Mouse (Mus musculus) testis, adult 2 months (tissue): ENCODE measurements at regions not wholly inside any gene's neighbourhood (a gene's known extent, or its start where the extent isn't known, plus 50 kb on each side); places are given as distances from the start of the nearest gene placed in this dataset.
"Not testable (repeated sequence)": the region's sequence is repeated elsewhere in the genome, so short reads cannot be mapped to it uniquely, and the experiment has no call there.

ENCODE experiments used
- CTCF ChIP-seq: fragments of 200-500 bp; IDR thresholded peaks from 2 replicates; pipeline ENCODE4 v1.5.1; 2012; ENCODE audit warnings: low read depth, mild to moderate bottlenecking, inconsistent platforms, low read length, moderate library complexity; ENCODE audit not compliant: control insufficient read depth, insufficient read depth, insufficient replicate concordance
- POLR2A ChIP-seq: fragments of 200-500 bp; IDR thresholded peaks from 2 replicates; pipeline ENCODE4 v1.6.1; 2012; ENCODE audit warnings: low read depth, mild to moderate bottlenecking, inconsistent platforms, low read length, moderate library complexity; ENCODE audit not compliant: control insufficient read depth

GRCm38 (mm10) chr4:7777761-7778160 is 461.1 kb downstream of the Car8 start:
- not testable (repeated sequence) for TF ChIP-seq CTCF, POLR2A
